8 mouse cellular contexts compared by ENCODE assay signal in the genomic region with DNA sequence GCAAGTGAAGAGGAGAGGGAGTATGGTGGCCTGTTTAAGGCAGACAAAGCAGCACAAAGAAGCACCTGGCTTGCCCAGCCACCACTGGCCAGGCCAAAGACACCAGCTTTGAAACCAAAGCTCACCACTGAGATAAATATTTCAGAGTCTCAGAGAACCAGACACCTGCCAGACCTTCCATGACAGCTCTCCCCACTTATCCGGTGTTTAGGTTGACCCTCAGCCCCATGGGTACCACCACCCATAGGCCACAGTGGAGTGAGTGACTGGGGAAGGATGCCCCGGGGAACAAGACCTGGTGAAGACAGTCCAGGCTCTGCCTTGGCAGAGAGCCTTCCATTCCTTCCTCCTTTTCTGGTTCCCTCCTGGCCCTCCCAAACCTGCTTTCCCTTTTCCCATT. TPM values are rescaled to one million over a fixed set of nuclear protein-coding genes. Genes with fewer than 3 reads are reported as not detected.
DNase-seq lines count a peak whose midpoint lies in the region; ATAC-seq and TF ChIP-seq lines count a peak whose summit lies in the region.
"Had no signal": no experiment of that assay in that cellular context is flagged by ENCODE, and none has a peak within 500 bp of the region (broad histone marks: within the 10 kb centered on the region; RNA-seq: fewer than 3 reads in every experiment).

No protein-coding gene starts in this region.

- H3K36me3 ChIP-seq in kidney, embryonic 14.5 days (ENCODE audit: control insufficient read depth, insufficient read depth, low read length): no peaks in the 10 kb centered on the region
- H3K36me3 ChIP-seq in CH12.LX (replicated peaks in 1 of 2; ENCODE audit: control insufficient read depth in 1 of 2, insufficient read depth in 1 of 2, low read length in 1 of 2): peaks cover 0 to 34% of the 10 kb centered on the region in 2 experiments
- H3K36me3 ChIP-seq in liver, embryonic 11.5 days (ENCODE audit: control insufficient read depth, insufficient read depth, low read length): no peaks in the 10 kb centered on the region

- no peak for TF ChIP-seq EP300 in CH12.LX (IDR thresholded peaks at IDR 0.05; ENCODE audit: low read length)

- no peaks in the 10 kb centered on the region for H3K9me3 ChIP-seq in kidney, embryonic 14.5 days (ENCODE audit: control insufficient read depth, low read length)
- H3K9me3 ChIP-seq in CH12.LX (replicated peaks; ENCODE audit: low read length): peaks cover 2% of the 10 kb centered on the region
- H3K9me3 ChIP-seq in liver, embryonic 11.5 days (ENCODE audit: control insufficient read depth, low read length): no peaks in the 10 kb centered on the region

- no peak for TF ChIP-seq CTCF in CH12.LX (conservative IDR thresholded peaks at IDR 0.05 in 1 of 2, IDR thresholded peaks at IDR 0.05 in 1 of 2; ENCODE audit: low read depth in 2 of 2, low read length in 2 of 2)

- no peak overlapping the region for H3K27ac ChIP-seq in kidney, embryonic 14.5 days (ENCODE audit: low read depth, low read length)
- no peak overlapping the region for H3K27ac ChIP-seq in CH12.LX (ENCODE audit: insufficient read depth, low read depth)
- H3K27ac ChIP-seq in brown adipose tissue, adult 24 weeks (replicated peaks; ENCODE audit: low read depth, low read length): peak overlapping the region; percentile 75
- H3K27ac ChIP-seq in liver, embryonic 11.5 days (ENCODE audit: low read depth, low read length): no peak overlapping the region

- in situ Hi-C loops in CH12.LX (cut with MboI; ENCODE audit: low pct_ligation_motif_present, low pct_unique_long_range_greater_than_20kb, low sequenced_read_pairs): no loop called here

- dilution Hi-C loops in CH12.LX (cut with MboI; ENCODE audit: extremely low pct_ligation_motif_present, extremely low pct_unique_long_range_greater_than_20kb, low sequenced_read_pairs): no loop called here

- H3K79me2 ChIP-seq in CH12.LX (replicated peaks; ENCODE audit: control insufficient read depth, extremely low read depth, insufficient read depth, poor library complexity, severe bottlenecking): peaks cover 30% of the 10 kb centered on the region

- peak overlapping the region; percentile 81; the same call in 1 of the 2 replicates for H3K4me2 ChIP-seq in kidney, embryonic 14.5 days (replicated peaks; ENCODE audit: low read depth, low read length)
- H3K4me2 ChIP-seq in CH12.LX (ENCODE audit: insufficient read depth, low read depth, poor library complexity, severe bottlenecking): peak overlapping the region; percentile 70
- H3K4me2 ChIP-seq in liver, embryonic 11.5 days: peak overlapping the region; percentile 82

- no peak for TF ChIP-seq POLR2A in CH12.LX (IDR thresholded peaks at IDR 0.05; ENCODE audit: low read depth, low read length)

- H3K4me3 ChIP-seq in kidney, embryonic 14.5 days (ENCODE audit: low read length): peak overlapping the region; percentile 70; the same call in 1 of the 2 replicates
- H3K4me3 ChIP-seq in CH12.LX (replicated peaks in 1 of 3; ENCODE audit: low read depth in 2 of 3, low read length in 2 of 3, poor library complexity in 1 of 3): peak overlapping the region in 2 of 3 experiments; percentile 75 to 79
- H3K4me3 ChIP-seq in brown adipose tissue, adult 24 weeks (ENCODE audit: insufficient read depth, low read depth, low read length): peak overlapping the region; percentile 49
- peak overlapping the region; percentile 82 for H3K4me3 ChIP-seq in liver, embryonic 11.5 days (ENCODE audit: low read depth, low read length)

- no peak for TF ChIP-seq RAD21 in CH12.LX (IDR thresholded peaks at IDR 0.05; ENCODE audit: low read depth, low read length)

- ATAC-seq in kidney, embryonic 14.5 days (ENCODE audit: low FRiP score, low TSS enrichment): no peak
- ATAC-seq in liver, embryonic 11.5 days (replicated peaks; ENCODE audit: low FRiP score): no peak
- no peak for ATAC-seq in erythroblast, adult 5-6 weeks (replicated peaks; ENCODE audit: low FRiP score, poor library complexity, severe bottlenecking)

- no peaks in the 10 kb centered on the region for H3K27me3 ChIP-seq in kidney, embryonic 14.5 days (ENCODE audit: control insufficient read depth, insufficient read depth, low read length)
- no peaks in the 10 kb centered on the region for H3K27me3 ChIP-seq in CH12.LX (replicated peaks)
- no peaks in the 10 kb centered on the region for H3K27me3 ChIP-seq in liver, embryonic 11.5 days (replicated peaks; ENCODE audit: control insufficient read depth, insufficient read depth, low read length)

- DNase-seq in kidney, postnatal 4 days: no peak
- DNase-seq in CH12.LX (ENCODE audit: extremely low read depth): no peak
- no peak for DNase-seq in liver, embryonic 11.5 days (ENCODE audit: low spot score)
- no peak for DNase-seq in natural killer cell, adult 2 months (ENCODE audit: low spot score in 2 of 2)
- DNase-seq: layer of hippocampus, postnatal 36 days had no signal

- H3K9ac ChIP-seq in kidney, embryonic 14.5 days (ENCODE audit: low read depth, low read length): peak overlapping the region; percentile 79; the same call in 1 of the 2 replicates
- peak overlapping the region; percentile 61; the same call in 1 of the 2 replicates for H3K9ac ChIP-seq in CH12.LX (ENCODE audit: insufficient read depth, low read depth)
- H3K9ac ChIP-seq in liver, embryonic 11.5 days (ENCODE audit: low read depth, low read length): no peak overlapping the region; the same call in 1 of the 2 replicates

- 59% methylated on average over 2 of the region's 2 CpGs for WGBS in kidney, embryonic 14.5 days
- WGBS in liver, embryonic 11.5 days: 74% methylated on average over 2 of the region's 2 CpGs

- H3K4me1 ChIP-seq in kidney, embryonic 14.5 days (ENCODE audit: control insufficient read depth, insufficient read depth, low read length): peaks cover 13% of the 10 kb centered on the region
- peaks cover 14 to 67% of the 10 kb centered on the region in 2 experiments for H3K4me1 ChIP-seq in CH12.LX (ENCODE audit: control insufficient read depth in 1 of 2, insufficient read depth in 2 of 2)
- H3K4me1 ChIP-seq in brown adipose tissue, adult 24 weeks (ENCODE audit: control insufficient read depth, insufficient read depth, insufficient read length, low read length): peaks cover 43% of the 10 kb centered on the region
- H3K4me1 ChIP-seq in liver, embryonic 11.5 days (replicated peaks; ENCODE audit: control insufficient read depth, insufficient read depth, low read length): peaks cover 27% of the 10 kb centered on the region

RNA-seq across cellular contexts. Expression of a gene that starts 2.6 kb away (rescaled TPM):
- polyA plus RNA-seq in kidney, embryonic 14.5 days (2014; fragmentation: Nextera tagmentation; extraction: Ambion mirVana): 16.3 and 18.1 TPM in 2 replicates
- total RNA-seq in CH12.LX (2012; rRNA removed) (30.9 and 32.4 TPM in 2 replicates), CH12.LX (2014; rRNA removed) (26.6 and 28.3 TPM in 2 replicates)
- 31.1 and 35.1 TPM in 2 replicates for polyA plus RNA-seq in CH12.LX (2012; ENCODE audit: insufficient read length, low read depth)
- 34.6 and 41.7 TPM in 2 replicates for polyA plus RNA-seq in brown adipose tissue, adult 24 weeks (2012; ENCODE audit: insufficient read depth, insufficient read length, missing spikeins)
- 21.7 and 22.9 TPM in 2 replicates for polyA plus RNA-seq in liver, embryonic 11.5 days (2014; fragmentation: Nextera tagmentation; extraction: Ambion mirVana)
- 2.1 and 4.2 TPM in 2 replicates for total RNA-seq in erythroblast, adult 5-6 weeks (2015; ENCODE audit: low replicate concordance)
- total RNA-seq in erythroblast, adult 5-6 weeks (2017; ENCODE audit: low replicate concordance): 1.9 and 2.6 TPM in 2 replicates

RNA-seq across cellular contexts. Expression of a gene that starts 18.1 kb away (rescaled TPM):
- polyA plus RNA-seq in kidney, embryonic 14.5 days (2014; fragmentation: Nextera tagmentation; extraction: Ambion mirVana): 126 and 154 TPM in 2 replicates
- total RNA-seq in CH12.LX (2012; rRNA removed) (117 and 154 TPM in 2 replicates), CH12.LX (2014; rRNA removed) (42.7 and 45.5 TPM in 2 replicates)
- 263 and 318 TPM in 2 replicates for polyA plus RNA-seq in CH12.LX (2012; ENCODE audit: insufficient read length, low read depth)
- polyA plus RNA-seq in brown adipose tissue, adult 24 weeks (2012; ENCODE audit: insufficient read depth, insufficient read length, missing spikeins): 117 and 146 TPM in 2 replicates
- 79.7 and 84.3 TPM in 2 replicates for polyA plus RNA-seq in liver, embryonic 11.5 days (2014; fragmentation: Nextera tagmentation; extraction: Ambion mirVana)
- total RNA-seq in erythroblast, adult 5-6 weeks (2015; ENCODE audit: low replicate concordance): 7.1 and 17.7 TPM in 2 replicates
- total RNA-seq in erythroblast, adult 5-6 weeks (2017; ENCODE audit: low replicate concordance): 2.4 TPM in 1 of 2 replicates, not detected in the other

RNA-seq across cellular contexts. Expression of a gene that starts 18.3 kb away (rescaled TPM):
- polyA plus RNA-seq in kidney, embryonic 14.5 days (2014; fragmentation: Nextera tagmentation; extraction: Ambion mirVana): 249 and 258 TPM in 2 replicates
- 151 and 163 TPM in 2 replicates for total RNA-seq in CH12.LX (2012; rRNA removed)
- 103 and 108 TPM in 2 replicates for total RNA-seq in CH12.LX (2014; rRNA removed)
- 172 and 193 TPM in 2 replicates for polyA plus RNA-seq in CH12.LX (2012; ENCODE audit: insufficient read length, low read depth)
- 66.7 and 77.7 TPM in 2 replicates for polyA plus RNA-seq in brown adipose tissue, adult 24 weeks (2012; ENCODE audit: insufficient read depth, insufficient read length, missing spikeins)
- polyA plus RNA-seq in liver, embryonic 11.5 days (2014; fragmentation: Nextera tagmentation; extraction: Ambion mirVana): 190 and 193 TPM in 2 replicates
- 4.6 and 10.4 TPM in 2 replicates for total RNA-seq in erythroblast, adult 5-6 weeks (2015; ENCODE audit: low replicate concordance)
- total RNA-seq in erythroblast, adult 5-6 weeks (2017; ENCODE audit: low replicate concordance): 15.3 and 27.6 TPM in 2 replicates

RNA-seq across cellular contexts. Expression of a gene that starts 24.5 kb away (rescaled TPM):
- 2.5 and 3.2 TPM in 2 replicates for polyA plus RNA-seq in kidney, embryonic 14.5 days (2014; fragmentation: Nextera tagmentation; extraction: Ambion mirVana)
- 0.21 TPM in 1 of 2 replicates, not detected in the other for total RNA-seq in CH12.LX (2012; rRNA removed)
- not detected in 2 replicates for total RNA-seq in CH12.LX (2014; rRNA removed)
- polyA plus RNA-seq in CH12.LX (2012; ENCODE audit: insufficient read length, low read depth): not detected in 2 replicates
- not detected in 2 replicates for polyA plus RNA-seq in brown adipose tissue, adult 24 weeks (2012; ENCODE audit: insufficient read depth, insufficient read length, missing spikeins)
- polyA plus RNA-seq in liver, embryonic 11.5 days (2014; fragmentation: Nextera tagmentation; extraction: Ambion mirVana): 2.8 and 3.2 TPM in 2 replicates
- not detected in 2 replicates for total RNA-seq in erythroblast, adult 5-6 weeks (2015; ENCODE audit: low replicate concordance)
- total RNA-seq in erythroblast, adult 5-6 weeks (2017; ENCODE audit: low replicate concordance): not detected in 2 replicates
- total RNA-seq: layer of hippocampus, postnatal 36 days had no signal

RNA-seq across cellular contexts. Expression of a gene that starts 59.1 kb away (rescaled TPM):
- 0.44 and 0.79 TPM in 2 replicates for polyA plus RNA-seq in kidney, embryonic 14.5 days (2014; fragmentation: Nextera tagmentation; extraction: Ambion mirVana)
- total RNA-seq in CH12.LX (2012; rRNA removed) (0.21 and 0.30 TPM in 2 replicates), CH12.LX (2014; rRNA removed) (0.11 and 0.20 TPM in 2 replicates)
- polyA plus RNA-seq in CH12.LX (2012; ENCODE audit: insufficient read length, low read depth): 2.1 and 2.6 TPM in 2 replicates
- not detected in 2 replicates for polyA plus RNA-seq in brown adipose tissue, adult 24 weeks (2012; ENCODE audit: insufficient read depth, insufficient read length, missing spikeins)
- 0.21 TPM in 1 of 2 replicates, not detected in the other for polyA plus RNA-seq in liver, embryonic 11.5 days (2014; fragmentation: Nextera tagmentation; extraction: Ambion mirVana)
- not detected in 2 replicates for total RNA-seq in erythroblast, adult 5-6 weeks (2015; ENCODE audit: low replicate concordance)
- total RNA-seq in erythroblast, adult 5-6 weeks (2017; ENCODE audit: low replicate concordance): not detected in 2 replicates
